Mouse (Mus musculus) Patski (cell line): Measurements from ENCODE around the gene D930007J09Rik. TPM values are rescaled to one million over a fixed set of nuclear protein-coding genes. Genes with fewer than 3 reads are reported as not detected.

Source experiments
- ATAC-seq: fragments of 100-300 bp; one replicate; pipeline ENCODE4 v1.8.0; 2021
- CTCF ChIA-PET: fragments of 350-600 bp; sonication (Branson Sonifier 250); formaldehyde crosslinking; loops from one replicate; lab custom pipeline; 2022; ENCODE audit warnings: inconsistent platforms; lab: Charles Lee
- POLR2A ChIA-PET: fragments of 350-600 bp; sonication (Branson Sonifier 250); formaldehyde crosslinking; loops from one replicate; lab custom pipeline; 2022; ENCODE audit warnings: antibody characterized with exemption, inconsistent platforms; lab: Charles Lee
- DNase-seq: peaks from one replicate; pipeline ENCODE4 v3.0.0-alpha.2; 2011; ENCODE audit warnings: low read depth, low spot score
- H3K27me3 ChIP-seq: fragments of 371-371 bp; one replicate; pipeline ENCODE4 v1.5.1; 2021
- CTCF ChIP-seq: fragments of 100-300 bp; IDR thresholded peaks from one replicate; pipeline ENCODE4 v1.5.1; 2021
- in situ Hi-C: fragments of 300-500 bp; cut with MboI; formaldehyde crosslinking; loops from 3 replicates; pipeline ENCODE4 v1.11.1; 2018; ENCODE audit warnings: low pct_unique_long_range_greater_than_20kb, mixed read lengths
- polyA plus RNA-seq: library from polyadenylated mRNA; unstranded; gene quantifications from one replicate; pipeline ENCODE4 v1.2.3, GENCODE M21; 2021

D930007J09Rik gene
- polyA plus RNA-seq, 1 experiment from 2014 or later, result not detected

DNA sequence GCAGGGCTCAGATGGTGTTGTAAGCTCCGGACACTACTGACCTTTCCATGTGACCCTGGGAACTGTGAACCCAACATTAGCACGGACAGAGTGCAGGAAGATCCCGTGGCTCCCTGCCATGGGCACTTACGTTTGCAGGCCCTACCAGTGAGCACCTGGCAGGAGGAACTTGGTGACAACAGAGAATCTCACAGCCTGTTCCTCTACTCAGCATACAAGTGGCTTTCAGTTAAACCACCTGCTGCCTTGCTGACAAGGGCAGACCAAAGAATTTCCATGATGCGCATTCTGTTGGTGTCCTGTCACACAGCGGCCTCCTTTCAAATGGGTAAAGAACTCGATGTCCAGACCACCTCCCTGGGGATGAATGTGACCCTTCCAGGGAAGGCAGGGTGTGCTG, 38.2 kb downstream of the D930007J09Rik start:
- DNase-seq (no peak), ATAC-seq (no peak)
- ChIA-PET CTCF (no interaction called here), POLR2A (no interaction called here)
- TF ChIP-seq CTCF, result no peak
- peaks cover 6% of the 10 kb centered on the region for H3K27me3 ChIP-seq
- in situ Hi-C loops, result no loop called here

DNA sequence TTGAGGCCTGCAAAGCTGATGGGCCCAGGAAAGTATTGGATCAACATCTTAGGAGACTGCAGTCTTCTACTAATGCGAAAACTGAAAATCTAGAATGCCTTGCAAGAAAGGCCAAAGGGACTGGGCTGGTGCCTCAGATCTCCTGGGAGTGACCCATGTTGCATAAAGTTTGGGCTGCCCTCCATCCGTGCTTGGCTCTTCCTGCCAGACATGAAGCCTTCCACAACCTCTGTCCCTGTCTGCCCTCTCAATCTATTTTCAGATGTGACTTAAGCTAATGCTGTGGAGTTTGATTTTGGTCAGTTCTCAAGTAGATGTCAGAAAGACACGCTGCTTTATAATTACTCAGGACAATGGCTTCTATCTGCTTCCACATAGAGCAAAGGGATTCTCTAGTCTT, 39.5 kb downstream of the D930007J09Rik start:
- ChIA-PET POLR2A (no interaction called here), CTCF (interaction anchor here (0.8 to 1.1 kb wide), 2 partner anchors 36 to 103 kb away, joined by 3 read pairs; no protein-coding TSS in a partner anchor)
- no peak for ATAC-seq
- DNase-seq, result no peak
- peaks cover 6% of the 10 kb centered on the region for H3K27me3 ChIP-seq
- in situ Hi-C loops, result no loop called here
- no peak for TF ChIP-seq CTCF

DNA sequence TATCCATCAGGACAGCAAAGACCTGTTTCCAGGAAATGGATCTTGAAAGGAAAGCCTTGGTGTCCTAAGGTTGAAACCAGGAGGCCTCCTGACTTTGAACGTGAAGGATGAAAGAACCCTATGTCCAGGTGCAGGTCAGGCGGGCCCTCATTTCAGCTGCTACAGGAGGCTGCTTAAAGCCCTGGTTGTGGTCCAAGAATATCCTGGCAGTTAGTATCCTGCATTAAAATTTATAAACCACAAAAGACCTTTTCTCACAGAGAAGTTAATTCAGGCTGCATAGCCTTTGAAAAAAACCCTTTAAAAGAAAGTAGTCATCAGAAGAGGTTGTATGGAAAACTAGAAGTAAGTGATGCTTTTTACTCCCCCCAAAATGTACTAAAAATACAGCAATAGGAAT, 41.9 kb downstream of the D930007J09Rik start:
- POLR2A ChIA-PET, result no interaction called here
- no peak for ATAC-seq
- in situ Hi-C loops, result no loop called here
- CTCF ChIA-PET, result no interaction called here
- DNase-seq, result no peak
- H3K27me3 ChIP-seq, result no peaks in the 10 kb centered on the region
- no peak for TF ChIP-seq CTCF

DNA sequence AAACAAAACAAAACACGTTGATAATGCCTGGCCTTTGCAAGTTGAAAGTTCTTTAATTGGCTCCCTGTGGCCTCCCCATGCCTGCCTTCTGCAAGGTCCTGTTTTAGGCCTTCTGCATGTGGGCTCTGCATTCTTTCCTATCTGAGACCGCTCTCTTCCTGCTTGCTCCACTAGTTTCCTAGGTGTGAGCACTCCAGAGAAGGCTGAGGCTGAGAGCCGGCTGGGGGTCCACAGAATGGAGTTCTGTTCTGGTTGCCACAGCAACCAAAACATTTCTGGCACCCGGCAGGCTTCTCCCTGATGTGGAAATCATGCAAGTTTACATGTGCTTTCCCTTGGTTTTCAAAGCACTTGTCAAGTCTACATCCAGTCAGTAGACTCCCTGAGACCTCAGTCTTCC, 43.6 kb downstream of the D930007J09Rik start:
- no peak for ATAC-seq
- DNase-seq, result no peak
- H3K27me3 ChIP-seq, result no peaks in the 10 kb centered on the region
- in situ Hi-C loops, result no loop called here
- CTCF ChIA-PET, result interaction anchor here (1.1 kb wide), 1 partner anchor 9 kb away, joined by 5 read pairs; no protein-coding TSS in a partner anchor
- POLR2A ChIA-PET, result no interaction called here
- TF ChIP-seq CTCF, result no peak

Other genes starting within 250 kb of the D930007J09Rik start
- 0.01 TPM for gene Mylk4, start 18.9 kb downstream of the D930007J09Rik start, polyA plus RNA-seq
- gene Wrnip1, start 811 bp downstream of the D930007J09Rik start, polyA plus RNA-seq, result 55.2 TPM
- gene Serpinb1a, start 48.3 kb upstream of the D930007J09Rik start, polyA plus RNA-seq, result 2.9 TPM
- 0.69 TPM for gene Serpinb1c, start 95.4 kb upstream of the D930007J09Rik start, polyA plus RNA-seq
- 91.5 TPM for gene Serpinb6b, start 162.4 kb upstream of the D930007J09Rik start, polyA plus RNA-seq
- gene Serpinb9, start 200.4 kb upstream of the D930007J09Rik start, polyA plus RNA-seq, result 69.0 TPM
- 8.2 TPM for gene Serpinb9b, start 224.6 kb upstream of the D930007J09Rik start, polyA plus RNA-seq